Mouse (Mus musculus) heart, adult 18-20 months (tissue): ENCODE results near the gene Mta1. TPM values are rescaled to one million over a fixed set of nuclear protein-coding genes. Genes with fewer than 3 reads are reported as not detected.

Experiments
- DNase-seq, 2 experiments: peaks; one replicate each; pipeline ENCODE4 v3.0.0; 2021 to 2022; ENCODE audit warnings: mixed read lengths in 1 of 2
- total RNA-seq, 2 experiments: library from RNA; stranded (reverse); gene quantifications; 2 replicates each; pipeline ENCODE4 v1.2.3; 2021

The Mta1 gene
- total RNA-seq, 2 experiments from 2014 or later = 43.9 to 46.2 TPM

DNA sequence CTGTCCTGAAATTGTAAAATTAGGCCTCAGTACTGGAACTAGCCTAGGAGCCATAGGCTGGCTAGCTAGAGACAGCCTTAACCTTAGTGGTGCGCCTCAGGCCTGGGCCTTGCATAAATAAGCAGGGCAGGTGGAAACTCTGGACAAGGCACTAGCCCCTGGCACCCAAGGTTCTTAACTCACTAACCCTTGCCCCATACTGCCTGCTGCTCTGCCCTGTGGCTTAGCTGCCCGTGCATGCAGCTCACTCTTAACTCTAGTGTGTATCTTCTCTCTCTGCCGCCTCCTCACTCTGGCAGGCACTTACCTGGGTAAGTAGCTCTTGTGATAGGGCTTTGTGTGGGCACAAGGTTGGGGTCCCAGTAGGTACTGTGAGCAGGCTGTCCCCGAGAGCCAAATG, 36.4 kb downstream of the Mta1 start:
- DNase-seq = no peak

DNA sequence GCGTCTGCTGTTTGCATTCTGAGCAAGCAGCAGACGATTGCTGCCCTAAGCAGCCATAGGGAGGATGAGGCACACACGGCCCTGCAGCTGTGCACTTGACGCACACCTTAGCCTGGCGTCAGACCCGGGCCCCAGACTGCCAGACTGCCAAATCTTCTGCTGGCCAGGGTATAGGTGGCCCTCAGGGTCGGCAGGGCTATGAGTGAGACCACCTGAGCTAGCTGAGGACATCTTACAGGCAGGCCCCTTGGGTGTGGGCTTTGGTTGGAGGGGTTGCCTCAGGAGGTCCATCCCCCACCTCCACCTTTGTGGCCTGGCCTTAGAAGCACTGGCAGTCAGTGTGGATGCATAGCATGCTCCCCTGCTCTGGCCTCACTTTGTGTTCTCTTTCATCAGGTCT, 37.3 kb downstream of the Mta1 start:
- no peak for DNase-seq

DNA sequence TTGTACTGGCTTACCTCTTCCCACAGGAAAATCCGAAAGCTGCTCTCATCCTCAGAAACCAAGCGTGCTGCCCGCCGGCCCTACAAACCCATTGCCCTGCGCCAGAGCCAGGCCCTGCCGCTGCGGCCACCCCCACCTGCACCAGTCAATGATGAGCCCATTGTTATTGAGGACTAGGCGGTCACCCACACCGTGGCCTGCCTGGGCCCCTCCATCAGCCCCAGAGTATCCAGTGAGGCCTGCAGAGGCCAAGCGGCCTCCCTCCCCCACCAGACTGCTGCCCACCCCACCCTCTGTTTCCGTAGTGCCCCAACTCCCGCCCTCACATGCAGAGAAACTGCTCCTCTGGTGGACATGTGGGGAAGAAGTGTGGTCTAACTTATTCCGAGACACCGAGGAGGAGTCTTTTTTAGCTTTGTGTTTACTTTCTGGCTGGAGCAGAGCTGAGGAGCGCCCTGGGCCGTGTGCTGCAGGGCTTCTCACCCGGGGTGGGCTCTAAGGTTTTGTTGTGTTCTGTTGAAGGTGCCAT, 38.5 kb downstream of the Mta1 start:
- no peak for DNase-seq

DNA sequence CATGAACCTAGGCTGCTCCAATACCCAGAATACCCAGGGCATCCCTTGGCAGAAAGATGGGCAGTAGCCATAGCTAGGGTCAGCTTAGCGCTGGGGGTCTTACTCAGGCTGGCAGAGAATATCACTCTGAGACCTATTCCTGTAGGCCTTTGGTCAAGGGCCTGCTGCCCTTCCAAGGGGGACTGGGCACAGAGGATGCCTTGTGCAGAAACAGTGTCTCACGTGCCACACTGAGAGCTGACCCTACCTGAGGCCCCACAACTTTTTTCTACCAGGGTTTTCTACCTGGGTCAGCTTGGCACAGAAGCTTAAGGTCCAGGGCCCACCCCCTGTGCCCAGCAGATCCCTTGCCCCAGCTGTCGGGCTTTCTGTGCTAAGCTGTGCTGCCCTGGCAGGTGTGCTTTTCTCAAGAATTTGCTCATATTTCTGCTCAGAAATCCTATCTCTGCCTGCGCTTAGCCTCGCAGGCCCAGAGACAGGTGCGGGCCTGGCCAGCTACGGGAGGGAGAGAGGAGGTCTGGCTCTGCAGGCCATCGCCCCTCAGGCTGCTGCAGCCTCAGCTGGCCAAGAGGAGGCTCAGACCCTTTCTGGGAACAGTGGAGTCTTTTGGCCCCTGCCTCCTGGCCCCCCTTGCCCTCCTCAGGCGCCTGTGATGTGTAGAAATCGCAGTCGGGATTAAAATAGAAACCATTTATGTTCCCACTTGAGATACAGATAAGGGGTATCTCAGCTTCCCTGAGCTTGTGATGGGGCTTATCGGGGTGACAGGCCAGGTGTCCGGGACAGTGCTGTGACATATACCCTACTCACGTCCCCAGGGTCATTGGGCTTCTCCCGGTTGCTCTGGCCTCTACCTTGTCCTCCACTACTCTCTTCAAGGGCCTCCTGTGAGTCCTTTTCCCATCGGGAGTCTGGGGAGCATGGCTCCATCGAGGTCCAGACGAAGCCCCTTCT, 39.5 kb downstream of the Mta1 start:
- DNase-seq = peak; percentile 69 to 83

DNA sequence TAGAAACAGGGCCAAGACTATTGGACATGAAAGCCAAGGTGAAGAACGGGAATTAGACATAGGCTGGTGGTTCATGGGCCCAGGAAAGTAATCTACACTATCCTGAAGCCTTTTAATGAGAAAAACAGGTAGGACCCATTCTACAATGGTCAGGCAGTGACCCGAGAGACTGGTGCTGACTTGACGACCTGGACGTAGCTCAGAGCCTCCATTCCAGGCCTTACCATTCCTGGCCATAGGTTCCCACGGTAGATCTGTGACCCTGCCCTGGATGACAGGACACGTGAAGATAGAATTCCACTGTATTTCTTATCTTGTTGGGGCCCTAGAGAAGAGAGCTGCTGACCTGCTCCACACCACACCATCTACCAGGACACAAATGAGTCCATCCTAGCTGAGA, 40.2 kb downstream of the Mta1 start:
- DNase-seq = peak in 1 of 2 experiments; percentile 34

DNA sequence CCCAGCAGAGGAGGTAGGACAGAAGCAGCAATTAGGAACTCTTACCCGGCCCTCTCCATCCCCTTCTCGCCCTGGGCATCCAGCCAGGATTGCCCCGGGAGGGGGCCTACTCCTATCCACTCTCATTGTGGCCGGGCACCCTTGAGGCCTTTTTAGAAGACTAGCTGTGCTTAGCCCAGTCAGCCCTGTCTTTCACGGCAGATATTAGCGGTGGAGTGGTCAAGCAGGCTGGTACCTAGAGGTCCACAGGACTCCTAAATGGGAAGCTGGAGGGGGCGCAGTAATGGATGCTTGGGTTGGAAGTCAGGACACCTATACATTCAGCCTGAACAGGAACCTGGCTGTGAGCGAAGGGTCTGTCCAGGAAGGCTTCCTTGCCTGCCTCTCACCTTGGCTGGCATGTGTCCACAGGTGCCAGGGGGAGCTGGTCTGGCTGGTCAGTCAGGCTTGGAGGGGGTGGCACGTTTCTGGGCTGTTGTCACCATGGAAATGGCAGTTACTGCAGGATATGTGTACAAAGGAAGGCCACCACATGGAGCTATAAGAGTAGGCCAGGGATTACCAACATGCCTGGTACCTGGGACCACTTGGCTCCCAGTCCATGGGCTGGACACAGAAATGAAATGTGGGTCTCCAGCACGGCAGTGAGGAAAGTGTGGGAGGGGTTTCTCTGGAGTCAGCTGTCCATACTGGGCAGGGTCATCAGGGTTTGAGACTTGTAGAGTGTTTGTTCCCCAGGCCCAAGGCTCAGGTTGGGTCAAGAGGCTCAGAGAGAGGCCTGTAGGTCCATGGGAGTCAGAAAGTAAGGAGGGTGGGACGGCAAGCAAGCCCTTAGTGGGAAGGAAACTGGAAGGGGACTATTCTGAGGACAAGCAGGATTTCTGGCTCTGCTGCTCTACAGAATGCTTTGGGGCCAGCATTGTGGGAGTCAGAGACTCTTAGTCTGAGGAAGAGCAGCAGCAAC, 41.1 kb downstream of the Mta1 start:
- DNase-seq = peak; percentile 35 to 53

DNA sequence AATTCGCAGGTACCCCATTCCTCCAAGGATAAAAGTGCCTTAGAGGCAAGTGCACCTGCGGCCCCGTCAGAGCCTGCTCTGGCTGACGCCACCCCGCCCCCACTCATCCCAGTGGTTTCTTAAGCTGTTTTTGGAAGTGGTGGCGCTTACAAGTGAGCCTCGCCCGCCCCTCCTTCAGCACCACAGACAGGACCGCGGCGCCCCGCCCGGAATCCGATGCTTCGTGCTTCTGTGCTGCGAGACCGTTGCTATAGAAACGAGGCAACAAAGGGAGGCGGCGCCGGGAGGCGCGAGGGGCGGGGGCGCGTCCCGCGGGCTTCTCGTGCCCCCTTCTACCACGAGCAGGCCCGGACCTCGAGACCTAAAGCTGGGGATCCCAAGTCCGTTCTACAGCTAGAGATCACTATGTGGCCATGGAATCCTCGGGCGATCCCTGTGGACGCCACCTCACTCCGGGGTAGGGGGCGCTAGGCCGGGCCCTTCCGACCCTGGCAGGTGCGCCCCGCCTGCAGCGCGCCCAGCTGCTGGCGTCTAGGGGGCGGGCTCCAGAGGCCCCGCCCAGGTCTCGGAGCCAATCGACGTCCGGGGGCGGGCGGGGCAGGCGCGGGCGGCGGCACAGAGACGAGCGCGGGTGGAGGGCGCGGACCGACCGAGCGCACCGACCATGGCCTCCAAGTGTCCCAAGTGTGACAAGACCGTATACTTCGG, 42.0 kb downstream of the Mta1 start, which contains the start of gene Crip2:
Crip2 (plus strand) TSS at position 329 of the 708 bp plus-strand sequence.
- DNase-seq = peak; percentile 94 to 96

DNA sequence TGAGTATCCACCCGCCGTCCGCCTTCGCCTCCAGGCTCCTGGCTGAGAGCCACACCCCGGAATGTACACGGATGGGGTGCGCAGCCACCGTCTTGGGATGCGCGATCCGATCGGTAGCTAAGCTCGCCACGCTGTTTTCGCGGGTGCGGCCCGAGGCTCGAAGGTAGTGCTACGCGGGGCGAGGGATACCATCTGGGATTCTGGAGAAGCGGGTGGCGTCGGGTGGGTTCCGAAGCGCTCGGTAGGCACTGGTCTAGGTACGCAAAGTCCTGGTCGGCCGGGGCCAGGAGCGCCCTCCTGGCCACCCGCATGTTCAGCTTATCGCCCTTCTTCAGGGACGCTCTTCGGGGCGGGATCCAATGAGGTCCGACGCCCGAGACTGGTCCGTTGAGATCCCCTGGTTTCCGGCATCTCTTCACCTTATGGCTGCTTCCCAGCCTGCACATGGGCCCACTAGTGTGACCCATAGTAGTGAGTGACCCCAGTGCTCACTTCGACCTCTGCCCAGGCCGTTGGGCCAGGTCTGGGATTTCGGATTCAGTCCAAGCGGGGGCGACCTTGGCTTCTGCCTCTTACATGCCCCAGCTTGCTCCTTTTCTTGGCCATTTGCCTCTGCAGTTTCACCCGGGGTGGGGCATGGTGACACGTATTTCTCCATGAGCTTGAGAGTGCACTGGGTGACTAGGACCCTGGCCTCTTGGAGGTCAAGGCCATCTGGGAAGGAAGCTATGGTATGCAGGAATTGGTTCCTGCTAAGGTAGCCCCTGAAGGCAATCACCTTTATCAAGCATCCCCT, 42.7 kb downstream of the Mta1 start:
- peak; percentile 83 to 86 for DNase-seq

DNA sequence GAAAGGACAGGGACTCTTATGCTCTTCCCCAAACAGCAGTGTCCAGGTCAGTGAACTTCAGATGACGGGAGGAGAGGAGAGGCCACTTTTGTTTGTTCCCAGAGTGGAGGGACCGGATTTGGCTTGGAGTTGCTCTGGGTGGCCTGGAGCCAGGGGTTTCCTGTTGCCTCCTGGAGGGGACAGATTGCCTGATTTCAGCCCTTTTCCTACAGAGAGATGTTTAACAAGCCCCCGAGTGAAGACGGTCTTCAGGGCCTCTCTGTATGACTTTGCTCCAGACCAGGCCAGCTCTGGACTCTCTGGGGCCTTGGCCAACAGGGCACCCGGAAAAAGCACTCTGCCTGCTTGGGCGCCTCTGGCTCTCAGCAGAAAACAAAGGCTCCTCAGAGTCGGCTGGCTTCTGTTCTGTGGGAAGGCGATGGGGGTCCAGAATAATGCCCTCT, 43.5 kb downstream of the Mta1 start:
- peak; percentile 86 to 89 for DNase-seq

DNA sequence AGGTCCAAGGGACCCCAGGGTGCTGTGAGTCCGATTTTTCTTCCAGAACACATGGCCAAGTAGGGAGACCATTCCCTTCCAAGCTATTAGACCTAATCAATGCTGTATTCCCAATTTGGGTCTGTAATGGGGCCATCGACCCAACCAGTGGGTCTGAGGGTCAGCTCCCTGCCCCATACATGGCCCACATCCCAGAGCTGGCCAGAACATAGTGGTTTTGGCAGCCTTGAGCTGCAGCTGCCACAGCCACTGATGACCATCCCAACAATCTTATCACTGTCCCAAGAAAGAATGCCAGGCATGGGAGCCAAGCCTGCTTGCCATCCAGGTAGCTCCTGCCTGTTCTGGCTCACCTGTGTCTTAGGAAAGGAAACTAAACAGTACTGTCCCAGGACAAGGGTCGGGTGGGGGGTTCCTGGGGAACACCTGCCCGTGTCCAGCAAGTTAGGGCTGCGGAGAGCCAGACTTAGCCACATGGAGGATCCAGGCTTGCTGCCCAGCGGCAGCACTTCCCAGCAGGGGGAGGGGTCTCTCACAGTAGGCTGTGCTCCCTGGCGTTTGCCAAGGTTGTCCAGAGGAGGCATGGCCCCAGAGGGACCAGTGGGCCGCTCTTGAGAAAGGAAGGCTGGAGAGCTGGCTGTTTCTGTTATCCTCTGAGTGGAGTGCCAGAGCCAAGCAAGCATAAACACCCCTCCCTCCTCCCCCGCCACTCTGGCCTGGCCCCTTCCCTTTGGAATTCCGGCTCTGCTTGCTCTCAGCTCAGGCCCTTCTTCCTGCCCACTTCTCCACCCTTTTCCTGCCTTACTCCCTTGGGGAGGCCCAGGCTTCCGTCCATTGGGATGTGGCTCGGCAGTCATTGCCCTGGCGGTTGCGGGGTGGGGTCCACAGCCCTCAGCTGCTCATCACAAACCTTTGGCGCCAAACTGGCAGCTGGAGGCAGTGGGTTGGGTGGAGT, 44.2 kb downstream of the Mta1 start:
- DNase-seq = peak; percentile 92 to 97

DNA sequence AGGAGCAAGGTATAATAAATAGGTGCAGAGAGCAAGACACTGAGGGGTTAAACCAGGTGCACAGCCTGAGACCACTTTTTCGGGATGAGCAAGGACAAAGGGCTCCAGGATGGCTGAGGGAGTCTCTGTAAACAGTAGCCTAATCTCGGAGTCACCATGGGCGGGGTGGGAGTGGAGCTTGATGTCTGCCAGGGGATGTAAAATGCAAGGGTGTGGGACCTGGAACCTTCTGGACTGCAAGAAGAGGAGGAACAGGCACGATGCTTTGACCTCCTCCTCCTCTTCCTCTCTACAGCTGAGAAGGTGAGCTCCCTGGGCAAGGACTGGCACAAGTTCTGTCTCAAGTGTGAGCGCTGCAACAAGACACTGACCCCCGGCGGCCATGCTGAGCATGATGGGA, 45.1 kb downstream of the Mta1 start:
- peak; percentile 76 to 78 for DNase-seq

DNA sequence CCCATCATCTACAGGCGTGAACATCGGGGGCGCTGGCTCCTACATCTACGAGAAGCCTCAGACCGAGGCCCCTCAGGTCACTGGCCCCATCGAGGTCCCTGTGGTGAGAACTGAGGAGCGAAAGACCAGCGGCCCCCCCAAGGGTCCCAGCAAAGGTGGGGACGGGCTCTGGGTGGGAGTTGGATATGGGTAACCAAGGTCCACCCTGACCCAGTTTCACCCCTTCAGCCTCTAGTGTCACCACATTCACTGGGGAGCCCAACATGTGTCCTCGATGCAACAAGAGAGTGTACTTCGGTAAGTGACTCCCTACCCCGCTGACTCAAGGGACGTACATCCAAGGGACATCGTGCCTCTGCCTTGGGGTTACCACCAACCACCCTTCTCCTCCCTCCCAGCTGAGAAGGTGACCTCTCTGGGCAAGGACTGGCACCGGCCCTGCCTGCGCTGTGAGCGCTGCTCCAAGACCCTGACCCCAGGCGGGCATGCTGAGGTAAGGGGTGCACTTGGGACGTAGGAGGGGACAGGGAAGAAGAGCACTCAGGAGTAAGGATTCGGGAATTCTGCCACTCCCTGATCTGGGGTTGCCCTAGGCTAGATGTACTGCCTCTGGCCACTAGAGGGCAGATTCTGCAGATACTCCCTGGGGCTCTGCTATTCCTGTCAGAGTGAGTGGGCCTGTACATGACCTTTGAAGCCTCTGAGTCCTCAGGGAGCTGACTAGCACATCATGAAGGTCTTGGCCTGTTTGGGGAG, 46.1 kb downstream of the Mta1 start:
- DNase-seq = peak; percentile 76 to 77

DNA sequence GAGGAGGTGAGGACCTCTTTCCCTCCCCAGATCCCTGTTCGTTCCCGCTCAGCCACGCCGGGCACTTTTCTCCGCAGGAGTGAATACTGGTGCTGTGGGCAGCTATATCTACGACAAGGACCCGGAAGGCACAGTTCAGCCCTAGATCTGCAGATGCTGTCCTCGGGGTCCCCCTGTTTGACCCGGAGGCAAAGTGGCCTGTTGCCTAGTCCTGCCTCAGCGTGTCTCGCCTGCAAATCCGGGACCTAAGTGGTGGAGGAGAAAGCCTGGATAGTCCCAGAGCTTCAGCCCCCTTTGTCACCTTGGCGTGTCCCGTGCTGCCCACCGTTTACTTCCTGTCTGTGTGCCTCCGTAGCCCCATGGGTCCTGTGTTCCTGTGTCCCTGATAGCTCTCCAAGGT, 46.8 kb downstream of the Mta1 start:
- no peak for DNase-seq

DNA sequence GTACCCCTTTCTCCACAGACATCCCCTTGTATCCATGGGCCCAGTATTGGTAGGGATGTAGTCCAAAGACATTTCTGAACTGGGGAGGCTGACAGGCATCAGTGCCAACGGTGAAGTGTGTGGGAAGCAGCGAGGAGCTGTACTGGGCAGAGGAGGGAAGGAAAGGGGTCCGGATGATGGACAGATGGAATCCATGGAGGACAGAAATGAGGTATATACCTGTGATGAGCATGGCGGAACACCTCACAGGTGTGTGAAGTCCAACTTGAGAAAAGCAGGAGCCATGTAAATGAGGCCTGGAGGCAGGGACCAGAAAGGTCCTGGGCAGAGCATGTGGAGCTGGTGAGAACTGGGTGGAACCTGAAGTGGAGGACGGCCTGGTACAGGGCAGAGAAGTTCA, 47.5 kb downstream of the Mta1 start:
- no peak for DNase-seq

DNA sequence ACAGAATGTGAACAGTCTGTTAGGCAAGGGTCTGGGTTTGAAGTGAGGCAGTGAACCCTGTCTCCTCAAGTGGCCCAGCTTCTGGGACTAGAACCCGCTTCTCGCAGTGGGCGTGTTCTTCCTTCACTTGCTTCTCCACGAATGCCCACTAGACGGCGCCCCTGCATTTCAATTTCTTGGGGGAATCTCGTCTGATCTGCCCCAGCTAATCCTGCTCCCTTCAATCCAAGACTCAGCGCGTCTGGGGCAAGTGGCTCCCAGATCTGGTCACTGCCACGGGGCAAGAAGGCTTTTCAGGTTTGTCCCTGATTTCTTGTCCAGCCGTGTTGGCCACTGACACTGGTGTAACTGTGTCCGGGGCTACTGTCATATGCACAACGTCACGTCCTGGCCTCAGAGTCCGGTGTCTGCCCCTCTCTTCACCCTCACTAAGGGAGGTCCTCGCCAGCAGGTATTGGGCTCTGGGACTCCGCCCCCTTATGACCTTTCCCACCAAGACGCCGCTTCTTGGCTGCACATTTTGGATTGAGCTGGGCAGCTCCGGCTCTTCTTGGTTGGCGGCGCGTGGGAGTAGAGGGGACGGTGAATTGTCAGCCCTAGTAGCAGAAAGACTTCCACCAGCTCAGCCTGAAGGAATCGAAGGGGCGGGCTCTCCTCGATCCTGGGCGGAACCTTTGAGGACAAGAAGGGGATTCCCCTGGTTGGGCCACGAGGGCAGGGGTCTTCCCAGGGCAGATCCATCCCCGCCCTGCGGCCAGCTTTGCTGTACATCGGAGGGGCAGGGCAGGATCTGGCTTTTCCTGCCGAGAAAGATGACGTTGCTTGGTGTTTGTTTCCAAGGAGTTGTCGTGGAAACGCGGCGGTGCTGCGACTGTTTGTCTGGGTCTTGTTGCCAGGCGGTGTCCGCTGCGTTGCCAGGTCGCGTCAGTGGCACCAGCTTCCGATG, 48.3 kb downstream of the Mta1 start, which contains the start of gene Crip1:
Crip1 (plus strand) TSS at position 205 of the 946 bp plus-strand sequence.
- DNase-seq = peak; percentile 92 to 98

DNA sequence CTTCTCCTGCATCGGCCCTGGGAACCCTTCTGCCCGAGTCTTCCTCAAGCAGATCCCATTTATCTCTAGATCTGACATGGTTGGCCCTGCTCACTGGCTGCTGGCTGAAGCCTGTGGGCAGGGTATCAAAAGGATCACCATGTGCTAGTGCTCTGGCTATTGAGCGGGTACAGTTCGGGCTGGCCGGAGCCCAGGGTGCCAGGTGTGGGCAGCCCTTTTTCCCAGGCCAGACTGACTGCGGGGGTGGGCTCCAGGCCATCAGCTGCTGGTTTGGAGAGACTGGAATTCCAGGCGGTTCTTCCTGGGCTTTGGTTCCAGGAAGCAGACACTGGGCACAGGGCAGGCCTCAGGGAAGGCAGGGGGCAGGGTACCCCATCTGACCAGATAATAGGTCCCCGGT, 49.4 kb downstream of the Mta1 start:
- DNase-seq = peak; percentile 59 to 60

DNA sequence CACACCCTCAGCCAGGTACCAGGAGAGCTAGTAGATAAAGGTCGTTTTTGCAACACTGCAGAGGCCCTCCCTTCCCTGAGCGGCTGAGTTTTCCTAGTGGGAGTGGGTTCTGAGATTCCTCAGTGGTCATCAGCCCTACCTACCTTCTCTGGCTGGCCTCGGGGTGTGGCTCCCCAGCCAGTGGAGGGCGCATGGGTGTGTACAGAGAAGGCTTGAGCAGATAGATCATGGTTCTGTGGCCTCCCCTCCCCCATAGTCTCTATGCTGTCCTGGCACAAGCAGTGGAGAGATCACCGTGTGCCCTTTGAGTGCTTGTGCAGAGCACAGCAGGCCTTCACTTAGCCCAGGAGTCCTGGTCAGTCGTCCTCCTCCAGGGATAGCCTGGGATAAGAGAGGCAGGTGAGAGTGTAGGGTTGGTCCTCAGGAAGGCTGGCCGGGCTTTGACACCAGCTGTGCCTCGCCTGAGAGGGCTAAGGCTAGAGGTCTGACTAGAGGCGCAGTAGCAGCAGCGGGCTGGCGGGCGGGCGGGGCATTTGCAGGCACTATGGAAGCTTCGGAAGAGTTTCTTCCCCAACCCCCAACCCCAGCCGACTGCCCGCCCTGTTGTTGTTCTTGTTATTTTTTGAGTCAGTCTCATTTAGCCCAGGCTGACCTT, 50.4 kb downstream of the Mta1 start:
- peak; percentile 75 to 78 for DNase-seq
